Mouse (Mus musculus) ES-Bruce4 (cell line): ENCODE data around the gene Dennd5a.

Experiments
- CTCF ChIP-seq: IDR thresholded peaks from one replicate; pipeline ENCODE4 v1.8.1; 2011; ENCODE audit warnings: low read depth, low read length
- EP300 ChIP-seq: IDR thresholded peaks from 2 replicates; pipeline ENCODE4 v1.6.1; 2011; ENCODE audit warnings: low read depth, low read length; ENCODE audit not compliant: insufficient read depth
- POLR2A ChIP-seq: IDR thresholded peaks from one replicate; pipeline ENCODE4 v1.8.1; 2011; ENCODE audit warnings: low read length; ENCODE audit not compliant: insufficient read depth

- TF ChIP-seq CTCF (no peak), EP300 (no peak), POLR2A (no peak)
These were observed 30.6 kb downstream of the Dennd5a start for GRCm38 (mm10) chr7:109929628-109930027.
